Mouse (Mus musculus) kidney, adult 10 weeks (tissue): Measurements from ENCODE around the gene Olfr681. TPM values are rescaled to one million over a fixed set of nuclear protein-coding genes. Genes with fewer than 3 reads are reported as not detected.

ENCODE experiments used
- polyA plus RNA-seq: library from polyadenylated mRNA; stranded (reverse); fragments of 350-450 nt; fragmentation: Illumina TruSeq; extraction: RNeasy Lipid Tissue Mini Kit (QIAGEN cat#74804); gene quantifications from one replicate; pipeline ENCODE4 v1.2.3, GENCODE M21; 2014; ENCODE audit warnings: low read depth, low replicate concordance

The Olfr681 gene
- not detected for polyA plus RNA-seq

DNA sequence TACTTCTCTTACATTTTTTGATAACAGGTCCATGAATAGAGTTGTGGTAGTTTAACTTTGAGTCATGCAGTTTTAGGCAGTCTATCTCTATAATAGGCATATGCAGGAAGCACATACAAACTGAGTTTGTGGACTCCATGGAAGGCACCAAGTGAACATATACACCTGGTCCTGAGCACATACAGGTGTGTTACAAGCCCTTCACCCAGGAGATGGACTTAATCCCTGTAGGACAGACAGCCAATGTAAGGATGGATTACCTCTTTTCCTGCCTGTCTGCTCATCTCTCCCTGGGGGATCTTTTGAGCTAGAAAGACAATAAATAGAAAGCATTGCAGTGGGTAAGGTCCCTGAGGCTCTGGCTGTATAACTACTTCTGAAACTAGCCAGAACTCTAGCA is at the start of gene Olfr681:
Gene Olfr681 (plus strand): TSS at position 301 of the 400 bp plus-strand sequence.

DNA sequence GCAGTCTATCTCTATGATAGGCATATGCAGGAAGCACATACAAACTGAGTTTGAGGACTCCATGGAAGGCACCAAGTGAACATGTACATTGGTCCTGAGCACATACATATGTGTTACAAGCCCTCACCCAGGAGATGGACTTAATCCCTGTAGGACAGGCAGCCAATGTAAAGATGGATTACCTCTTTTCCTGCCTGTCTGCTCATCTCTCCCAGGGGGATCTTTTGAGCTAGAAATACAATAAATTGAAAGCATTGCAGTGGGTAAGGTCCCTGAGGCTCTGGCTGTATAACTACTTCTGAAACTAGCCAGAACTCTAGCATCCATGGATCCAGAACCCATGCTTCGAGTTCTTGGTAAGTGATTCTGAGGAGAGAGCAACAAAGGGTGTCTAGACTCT is 35.7 kb upstream of the Olfr681 start, which contains the start of gene Olfr679:
Gene Olfr679 (plus strand): TSS at position 301 of the 400 bp plus-strand sequence.

DNA sequence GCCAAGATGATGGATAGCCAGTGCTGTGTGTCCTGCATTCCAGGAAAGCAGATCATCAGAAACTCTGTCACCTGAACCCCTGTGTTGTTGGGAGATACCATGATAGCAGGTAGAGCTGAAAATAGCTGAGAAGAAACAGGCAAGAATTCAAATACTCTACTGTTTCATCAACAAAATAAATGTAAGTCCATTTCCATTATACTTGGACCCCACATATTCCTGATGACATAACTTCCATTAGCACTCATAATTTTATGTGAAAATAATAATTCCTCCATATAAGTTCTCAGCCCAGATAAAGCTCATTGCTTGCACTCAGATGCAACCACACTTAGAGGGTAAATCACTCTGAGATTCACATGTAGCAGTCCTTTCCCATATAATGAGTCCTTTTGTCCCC is 23.9 kb upstream of the Olfr681 start, which contains the start of gene Olfr680-ps1:
Gene Olfr680-ps1 (minus strand): TSS at position 101 of the 400 bp plus-strand sequence.

GRCm38 (mm10) chr7:105146912-105147311 is 30.3 kb downstream of the Olfr681 start, which contains the start of gene Olfr683:
Gene Olfr683 (minus strand): TSS chr7:105147012.

GRCm38 (mm10) chr7:105163553-105163952 is 46.9 kb downstream of the Olfr681 start, which contains the start of gene Olfr684:
Gene Olfr684 (minus strand): TSS chr7:105163653.

Other genes with a start within 250 kb of the Olfr681 start
- not detected for gene Olfr665, start 238.8 kb upstream of the Olfr681 start, polyA plus RNA-seq
- gene Olfr666, start 220.9 kb upstream of the Olfr681 start, polyA plus RNA-seq: not detected
- not detected for gene Olfr667, start 195.4 kb upstream of the Olfr681 start, polyA plus RNA-seq
- gene Olfr668, start 188.8 kb upstream of the Olfr681 start, polyA plus RNA-seq: not detected
- not detected for gene Olfr669, start 182.6 kb upstream of the Olfr681 start, polyA plus RNA-seq
- not detected for gene Olfr670, start 154.2 kb upstream of the Olfr681 start, polyA plus RNA-seq
- gene Olfr671, start 137.7 kb upstream of the Olfr681 start, polyA plus RNA-seq: not detected
- not detected for gene Olfr672, start 114.8 kb upstream of the Olfr681 start, polyA plus RNA-seq
- gene Olfr675, start 88.4 kb upstream of the Olfr681 start, polyA plus RNA-seq: not detected
- gene Olfr676, start 84.1 kb upstream of the Olfr681 start, polyA plus RNA-seq: not detected
- gene Olfr677, start 65.5 kb upstream of the Olfr681 start, polyA plus RNA-seq: not detected
- gene Olfr678, start 52.4 kb upstream of the Olfr681 start, polyA plus RNA-seq: not detected
- not detected for gene Olfr679, start 35.6 kb upstream of the Olfr681 start, polyA plus RNA-seq
- gene Olfr680-ps1, start 24.0 kb upstream of the Olfr681 start, polyA plus RNA-seq: not detected
- gene Olfr683, start 30.2 kb downstream of the Olfr681 start, polyA plus RNA-seq: not detected
- not detected for gene Olfr684, start 46.8 kb downstream of the Olfr681 start, polyA plus RNA-seq
- not detected for gene Olfr685, start 69.2 kb downstream of the Olfr681 start, polyA plus RNA-seq
- gene Olfr686, start 90.6 kb downstream of the Olfr681 start, polyA plus RNA-seq: not detected
- not detected for gene Olfr688, start 171.3 kb downstream of the Olfr681 start, polyA plus RNA-seq
- gene Olfr689, start 194.3 kb downstream of the Olfr681 start, polyA plus RNA-seq: not detected
- gene Olfr690, start 217.3 kb downstream of the Olfr681 start, polyA plus RNA-seq: not detected
- not detected for gene Olfr691, start 225.4 kb downstream of the Olfr681 start, polyA plus RNA-seq